Comparison of ENCODE assay signal across 21 mouse cellular contexts in genomic region chr11:88902762-88903161, GRCm38 (mm10). TPM values are rescaled to one million over a fixed set of nuclear protein-coding genes. Genes with fewer than 3 reads are reported as not detected.
DNase-seq lines count a peak whose midpoint lies in the region; ATAC-seq and TF ChIP-seq lines count a peak whose summit lies in the region.
"Had no signal": no experiment of that assay in that cellular context is flagged by ENCODE, and none has a peak within 500 bp of the region (broad histone marks: within the 10 kb centered on the region; RNA-seq: fewer than 3 reads in every experiment).

No protein-coding gene starts in this region.

- H3K27ac ChIP-seq in heart, postnatal 0 days (ENCODE audit: low read depth): peak overlapping the region; percentile 85
- H3K27ac ChIP-seq in liver, adult 2 months (replicated peaks; ENCODE audit: insufficient read depth, low read depth, low read length): no peak overlapping the region
- H3K27ac ChIP-seq in liver, embryonic 12.5 days: no peak overlapping the region
- H3K27ac ChIP-seq: forebrain, embryonic 12.5 days; hindbrain, embryonic 15.5 days; intestine, embryonic 15.5 days; limb, embryonic 12.5 days; liver, embryonic 14.5 days had no signal

- no peak overlapping the region for H3K4me2 ChIP-seq in heart, postnatal 0 days (ENCODE audit: low read depth, low read length)
- no peak overlapping the region for H3K4me2 ChIP-seq in liver, embryonic 12.5 days
- H3K4me2 ChIP-seq: forebrain, embryonic 12.5 days; hindbrain, embryonic 15.5 days; intestine, embryonic 15.5 days; limb, embryonic 12.5 days; lung, embryonic 15.5 days had no signal

- H3K79me2 ChIP-seq in liver, adult 2 months (ENCODE audit: control insufficient read depth, insufficient read depth, low read length): no peaks in the 10 kb centered on the region

- H3K9me3 ChIP-seq in heart, postnatal 0 days (replicated peaks; ENCODE audit: control insufficient read depth, low read length): no peaks in the 10 kb centered on the region
- H3K9me3 ChIP-seq in liver, embryonic 12.5 days (replicated peaks): no peaks in the 10 kb centered on the region
- H3K9me3 ChIP-seq: forebrain, embryonic 12.5 days; hindbrain, embryonic 15.5 days; intestine, embryonic 15.5 days; limb, embryonic 12.5 days; lung, embryonic 15.5 days had no signal

- no peak for TF ChIP-seq CTCF in heart, postnatal 0 days (IDR thresholded peaks at IDR 0.05; ENCODE audit: low read depth)
- no peak for TF ChIP-seq CTCF in liver, adult 2 months (IDR thresholded peaks at IDR 0.05; ENCODE audit: low read depth, low read length)

- H3K9ac ChIP-seq in heart, postnatal 0 days (replicated peaks; ENCODE audit: low read depth, low read length): no peak overlapping the region
- H3K9ac ChIP-seq in liver, adult 2 months (ENCODE audit: low read depth, low read length): no peak overlapping the region
- no peak overlapping the region for H3K9ac ChIP-seq in liver, embryonic 12.5 days
- H3K9ac ChIP-seq: forebrain, embryonic 12.5 days; hindbrain, embryonic 15.5 days; intestine, embryonic 15.5 days; limb, embryonic 12.5 days; liver, embryonic 14.5 days; lung, embryonic 15.5 days had no signal

- H3K27me3 ChIP-seq in heart, postnatal 0 days (ENCODE audit: control insufficient read depth, insufficient read depth, low read length): no peaks in the 10 kb centered on the region
- H3K27me3 ChIP-seq in liver, adult 2 months (ENCODE audit: control insufficient read depth, insufficient read depth, low read length): no peaks in the 10 kb centered on the region
- H3K27me3 ChIP-seq in liver, embryonic 12.5 days (replicated peaks): peaks cover 17% of the 10 kb centered on the region
- H3K27me3 ChIP-seq: hindbrain, embryonic 15.5 days; intestine, embryonic 15.5 days; limb, embryonic 12.5 days; lung, embryonic 15.5 days had no signal

- peaks cover 25% of the 10 kb centered on the region for H3K4me1 ChIP-seq in heart, postnatal 0 days (ENCODE audit: control insufficient read depth, insufficient read depth)
- H3K4me1 ChIP-seq in liver, adult 2 months (ENCODE audit: control insufficient read depth, insufficient read depth, low read length): peaks cover 3% of the 10 kb centered on the region; the same call in 1 of the 2 replicates
- H3K4me1 ChIP-seq in liver, embryonic 12.5 days: no peaks in the 10 kb centered on the region; the same call in 1 of the 2 replicates
- H3K4me1 ChIP-seq: forebrain, embryonic 12.5 days; hindbrain, embryonic 15.5 days; intestine, embryonic 15.5 days had no signal

- no peak for TF ChIP-seq EP300 in heart, postnatal 0 days (IDR thresholded peaks at IDR 0.05; ENCODE audit: low read depth)

- TF ChIP-seq POLR2A in liver, adult 2 months (IDR thresholded peaks at IDR 0.05; ENCODE audit: extremely low read depth, insufficient read depth, low read length): no peak

- H3K36me3 ChIP-seq in heart, postnatal 0 days (replicated peaks; ENCODE audit: control insufficient read depth, insufficient read depth, low read length): no peaks in the 10 kb centered on the region
- H3K36me3 ChIP-seq in liver, adult 2 months (ENCODE audit: control insufficient read depth, insufficient read depth, low read length): no peaks in the 10 kb centered on the region
- H3K36me3 ChIP-seq in liver, embryonic 12.5 days: no peaks in the 10 kb centered on the region
- H3K36me3 ChIP-seq: forebrain, embryonic 12.5 days; hindbrain, embryonic 15.5 days; intestine, embryonic 15.5 days; limb, embryonic 12.5 days; lung, embryonic 15.5 days had no signal

- 38% methylated on average over 6 of the region's 6 CpGs for WGBS in heart, postnatal 0 days
- 44% methylated on average over 6 of the region's 6 CpGs for WGBS in liver, adult 2 months
- WGBS in liver, embryonic 12.5 days (ENCODE audit: insufficient replicate concordance): 66% methylated on average over 6 of the region's 6 CpGs

- no peak for ATAC-seq in heart, postnatal 0 days (ENCODE audit: insufficient read depth, low read depth)
- no peak for ATAC-seq in liver, embryonic 12.5 days
- ATAC-seq: intestine, embryonic 15.5 days; midbrain, embryonic 16.5 days had no signal

- DNase-seq in gastrocnemius, adult 8-10 months (ENCODE audit: low spot score in 2 of 2): peak; percentile 50 to 51
- DNase-seq in gastrocnemius, postnatal 10 days: no peak
- no peak for DNase-seq in heart, postnatal 0 days (ENCODE audit: low spot score)
- DNase-seq in heart, adult 9 months (ENCODE audit: low spot score in 2 of 2): no peak
- DNase-seq in liver, adult 2 months (ENCODE audit: extremely low read depth, low read depth, low spot score): peak; percentile 22
- no peak for DNase-seq in adrenal gland, adult 18-20 months (ENCODE audit: low spot score in 2 of 2)
- no peak for DNase-seq in cerebellum, adult 11 months
- DNase-seq: adrenal gland, adult 2 months; cerebellum, adult 9-11 months; lung, postnatal 4 days; right cerebral cortex, postnatal 25 days; thymus, adult 2 months had no signal

- H3K4me3 ChIP-seq in heart, postnatal 0 days (ENCODE audit: low read depth, low read length): no peak overlapping the region
- H3K4me3 ChIP-seq in liver, adult 2 months (ENCODE audit: insufficient read depth, low read depth, low read length): no peak overlapping the region
- no peak overlapping the region for H3K4me3 ChIP-seq in liver, embryonic 12.5 days
- H3K4me3 ChIP-seq: forebrain, embryonic 12.5 days; hindbrain, embryonic 15.5 days; intestine, embryonic 15.5 days; limb, embryonic 12.5 days; lung, embryonic 15.5 days had no signal

RNA-seq across cellular contexts. Expression of gene Akap1, which starts 38.4 kb away (rescaled TPM):
- total RNA-seq in gastrocnemius, adult 8-10 months (2022): 10 to 100 TPM; 61.8 to 71.6 (median 65.3) TPM
- 10 to 100 TPM; 66.9 to 77.5 TPM for total RNA-seq in gastrocnemius, postnatal 10 days (2021)
- 125 and 144 TPM in 2 replicates for total RNA-seq in heart, postnatal 0 days (2014; rRNA removed; ENCODE audit: low replicate concordance)
- polyA plus RNA-seq in heart, postnatal 0 days (2015; fragmentation: Nextera tagmentation; extraction: Ambion mirVana): 51.4 and 54.0 TPM in 2 replicates
- total RNA-seq in liver, adult 2 months (2014; rRNA removed): 37.7 and 53.6 TPM in 2 replicates
- 58.0 and 81.5 TPM in 2 replicates for polyA plus RNA-seq in liver, adult 2 months (2012; rRNA removed)
- polyA plus RNA-seq in liver, embryonic 12.5 days (2016; fragmentation: Nextera tagmentation; extraction: Ambion mirVana): 12.3 and 14.0 TPM in 2 replicates
- 100 to 1,000 TPM; 107 to 121 TPM for total RNA-seq in adrenal gland, adult 18-20 months (2021)
- total RNA-seq: neutrophil, adult 5-6 weeks had no signal

RNA-seq across cellular contexts. Expression of gene Scpep1, which starts 52.5 kb away (rescaled TPM):
- total RNA-seq in gastrocnemius, adult 8-10 months (2022): 1 to 10 TPM; 4.5 to 9.4 (median 6.0) TPM
- 10 to 100 TPM; 27.2 to 30.4 TPM for total RNA-seq in gastrocnemius, postnatal 10 days (2021)
- 36.0 and 44.6 TPM in 2 replicates for total RNA-seq in heart, postnatal 0 days (2014; rRNA removed; ENCODE audit: low replicate concordance)
- polyA plus RNA-seq in heart, postnatal 0 days (2015; fragmentation: Nextera tagmentation; extraction: Ambion mirVana): 36.9 and 41.4 TPM in 2 replicates
- total RNA-seq in liver, adult 2 months (2014; rRNA removed): 27.9 and 32.8 TPM in 2 replicates
- polyA plus RNA-seq in liver, adult 2 months (2012; rRNA removed): 22.5 and 27.6 TPM in 2 replicates
- polyA plus RNA-seq in liver, embryonic 12.5 days (2016; fragmentation: Nextera tagmentation; extraction: Ambion mirVana): 40.4 and 42.2 TPM in 2 replicates
- 100 to 1,000 TPM; 108 to 245 TPM for total RNA-seq in adrenal gland, adult 18-20 months (2021)

Comparison
In these comparisons a context has a peak if more than half of its experiments do, and no peak if none do; other contexts are left out.
1. DNase-seq: peak in gastrocnemius, adult 8-10 months (2 of 2) and liver, adult 2 months (single experiment); none in gastrocnemius, postnatal 10 days (single experiment), heart, postnatal 0 days (single experiment), heart, adult 9 months (0 of 2), adrenal gland, adult 18-20 months (0 of 2) and cerebellum, adult 11 months (single experiment).